Mouse (Mus musculus) spleen, adult 2 months (tissue): Measurements from ENCODE around the gene Gpr161.

Source experiments
- CTCF ChIP-seq: fragments of 200-500 bp; IDR thresholded peaks from 2 replicates; pipeline ENCODE4 v1.5.1; 2011; ENCODE audit warnings: mild to moderate bottlenecking, inconsistent platforms; ENCODE audit not compliant: insufficient read depth, insufficient read length, insufficient replicate concordance; ENCODE audit errors: extremely low read depth
- POLR2A ChIP-seq: fragments of 200-500 bp; IDR thresholded peaks from 2 replicates; pipeline ENCODE4 v1.6.1; 2011; ENCODE audit warnings: low read depth, low read length, inconsistent platforms

GRCm38 (mm10) chr1:165248842-165249241 is 46.7 kb upstream of the Gpr161 start:
- TF ChIP-seq CTCF: no peak
- no peak for TF ChIP-seq POLR2A
